Mouse (Mus musculus): ENCODE measurements around the gene Ifit1.

Gene Ifit1

GRCm38 (mm10) chr19:34655227-34655805 lies 14.6 kb downstream of the Ifit1 start:
- in situ Hi-C loops (cut with MboI), result loop anchor here (25.0 kb wide), 1 partner anchor 318 kb away; no protein-coding TSS in a partner anchor

DNA sequence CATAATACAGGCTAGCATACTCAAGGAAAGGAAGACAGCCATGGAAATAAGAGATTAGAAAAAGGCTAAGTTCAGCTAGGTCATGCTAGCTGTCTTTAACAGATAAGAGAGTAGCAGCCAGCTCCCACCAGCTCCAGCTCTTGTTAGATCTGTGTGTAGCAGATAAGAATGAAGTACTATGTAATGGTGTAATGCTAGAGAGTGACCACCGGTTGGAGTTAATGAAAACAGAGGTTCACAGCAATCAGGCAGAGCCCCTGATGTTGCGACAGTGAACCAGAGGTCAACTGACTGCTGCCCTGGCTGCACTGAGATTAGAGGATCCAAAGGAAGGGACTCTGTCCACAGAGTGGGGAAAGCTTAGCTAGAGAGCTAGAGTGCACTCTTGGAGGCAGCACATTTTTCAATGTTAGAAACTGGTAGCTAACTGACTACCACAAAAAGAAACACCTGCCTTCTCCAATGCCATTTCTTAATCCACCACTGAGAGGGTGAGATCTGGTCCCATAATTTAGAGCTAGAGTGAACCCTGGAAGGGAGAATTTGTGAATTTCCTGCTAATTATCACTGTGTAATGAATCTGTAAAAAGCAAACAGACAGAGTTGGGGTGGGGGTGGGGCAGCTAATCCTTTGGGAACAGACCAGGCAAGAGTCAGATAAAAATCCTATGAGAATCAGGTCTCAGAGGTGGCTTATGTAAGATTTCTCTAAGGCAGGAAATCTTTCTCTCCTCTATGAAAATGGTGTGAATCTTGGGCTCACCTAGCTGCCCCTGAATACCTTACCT lies 16.0 kb downstream of the Ifit1 start:
- in situ Hi-C loops (cut with MboI), result loop anchor here (25.0 kb wide), 1 partner anchor 319 kb away; no protein-coding TSS in a partner anchor

DNA sequence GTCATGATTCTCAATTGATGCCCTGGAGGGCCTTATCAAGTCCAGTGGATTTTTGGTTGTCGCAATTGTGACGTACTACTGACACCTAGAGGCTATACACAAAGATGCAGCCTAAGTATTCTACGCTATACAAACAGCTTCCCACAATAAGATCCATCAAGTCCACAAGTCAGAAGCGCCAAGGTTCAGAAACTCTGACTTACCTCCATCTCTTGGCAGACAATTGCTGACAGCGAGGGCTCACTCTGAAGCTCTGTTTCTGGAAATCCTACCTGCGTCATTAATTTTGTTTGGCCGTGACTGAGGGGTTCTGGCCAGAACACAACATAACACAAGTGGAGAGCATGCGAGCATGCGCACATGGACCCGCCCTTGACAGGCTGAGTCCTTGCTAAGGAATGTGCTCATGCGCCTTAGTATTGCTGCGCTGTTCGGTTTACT lies 21.4 kb downstream of the Ifit1 start:
- in situ Hi-C loops (cut with MboI), result loop anchor here (25.0 kb wide), 1 partner anchor 325 kb away; no protein-coding TSS in a partner anchor

GRCm38 (mm10) chr19:34662740-34663139 lies 22.1 kb downstream of the Ifit1 start:
- in situ Hi-C loops (cut with MboI), result loop anchor here (25.0 kb wide), 1 partner anchor 325 kb away; no protein-coding TSS in a partner anchor

DNA sequence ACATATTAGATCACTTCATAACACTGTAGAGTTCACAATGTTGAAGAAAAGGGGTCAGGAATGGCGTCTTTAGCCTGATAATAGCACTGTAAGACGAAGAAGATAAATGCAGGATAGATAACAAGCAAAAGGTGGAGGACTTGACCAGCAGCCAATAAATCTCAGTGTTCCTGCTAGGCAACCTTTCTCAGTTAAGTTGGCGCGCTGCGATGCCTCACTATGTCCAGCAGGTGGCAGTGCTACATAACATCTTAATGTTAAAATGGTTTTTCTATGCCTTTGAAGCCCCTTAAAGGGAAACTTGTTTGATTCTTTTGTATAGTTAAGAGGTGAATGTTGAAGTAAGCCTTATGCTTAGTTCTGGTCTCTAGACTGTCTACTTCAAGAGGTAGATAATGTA lies 25.5 kb downstream of the Ifit1 start:
- in situ Hi-C loops (cut with MboI), result loop anchor here (5.0 to 25.0 kb wide), 2 partner anchors 101 to 329 kb away; no protein-coding TSS in a partner anchor

GRCm38 (mm10) chr19:34673476-34673875 lies 32.8 kb downstream of the Ifit1 start:
- in situ Hi-C loops (cut with MboI), result loop anchor here (25.0 kb wide), 1 partner anchor 336 kb away; no protein-coding TSS in a partner anchor

- in situ Hi-C loops (cut with MboI), result no loop called here
These were observed 37.8 kb downstream of the Ifit1 start for GRCm38 (mm10) chr19:34678428-34678827.

- in situ Hi-C loops (cut with MboI), result no loop called here
These were observed 44.2 kb downstream of the Ifit1 start for GRCm38 (mm10) chr19:34684857-34685256.

DNA sequence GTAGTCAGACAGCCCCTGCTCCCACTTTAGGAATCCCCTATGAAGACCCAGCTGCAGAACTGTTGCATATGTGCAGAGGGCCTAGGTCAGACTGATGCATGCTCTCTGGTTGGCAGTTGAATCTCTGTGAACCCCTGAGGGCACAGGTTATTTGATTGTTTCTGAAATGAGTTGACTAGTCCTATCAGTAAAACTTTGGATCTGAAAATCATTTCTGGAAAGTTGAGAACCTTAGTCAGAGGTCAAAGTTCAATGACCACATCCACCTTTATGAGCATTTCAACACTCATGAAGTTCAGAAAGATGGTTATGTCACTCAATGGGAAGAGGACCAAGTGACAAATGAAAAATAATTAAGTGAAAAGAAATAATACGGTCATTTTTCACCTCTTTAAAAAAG lies 44.9 kb downstream of the Ifit1 start:
- in situ Hi-C loops (cut with MboI), result no loop called here

GRCm38 (mm10) chr19:34691402-34691801 lies 50.7 kb downstream of the Ifit1 start:
- in situ Hi-C loops (cut with MboI), result no loop called here

- in situ Hi-C loops (cut with MboI), result no loop called here
These were observed 55.8 kb downstream of the Ifit1 start for GRCm38 (mm10) chr19:34696352-34696986.

DNA sequence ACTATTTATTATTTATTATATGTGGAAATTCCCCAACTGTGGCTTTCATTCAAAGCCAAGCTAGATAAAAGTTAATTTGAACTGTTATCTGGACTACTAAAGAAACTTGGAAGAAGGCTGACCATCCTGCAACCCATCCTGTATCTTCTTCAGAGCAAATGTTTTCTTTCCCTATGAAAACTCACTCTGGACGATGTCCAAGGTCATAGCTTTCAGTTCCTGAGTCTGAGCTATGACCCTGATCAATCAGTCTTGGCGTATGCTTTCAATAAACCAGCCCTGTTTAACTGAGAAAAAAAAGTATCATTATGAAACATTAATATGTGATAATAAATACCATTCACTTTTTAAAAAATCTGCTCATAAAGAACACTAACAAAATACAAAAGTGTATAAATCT lies 56.8 kb downstream of the Ifit1 start:
- in situ Hi-C loops (cut with MboI), result no loop called here

DNA sequence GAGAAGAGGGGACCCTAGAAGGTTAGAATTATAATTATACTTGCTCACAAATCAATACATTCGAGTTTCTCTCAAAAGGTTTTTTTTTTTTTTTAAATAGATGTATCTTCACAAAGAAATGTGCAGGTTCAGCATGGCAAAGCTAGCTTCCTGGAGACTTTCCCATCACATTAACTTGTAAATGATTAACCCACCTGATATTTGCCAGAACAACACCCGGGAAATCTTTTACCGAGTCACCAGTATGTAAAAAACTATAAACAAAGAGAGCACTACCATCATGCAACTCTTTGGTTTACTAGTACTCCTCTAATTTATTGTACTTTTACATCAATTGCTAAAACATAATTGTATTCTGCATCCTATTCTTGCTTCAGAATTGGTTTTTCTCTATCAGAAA lies 57.8 kb downstream of the Ifit1 start:
- in situ Hi-C loops (cut with MboI), result no loop called here

DNA sequence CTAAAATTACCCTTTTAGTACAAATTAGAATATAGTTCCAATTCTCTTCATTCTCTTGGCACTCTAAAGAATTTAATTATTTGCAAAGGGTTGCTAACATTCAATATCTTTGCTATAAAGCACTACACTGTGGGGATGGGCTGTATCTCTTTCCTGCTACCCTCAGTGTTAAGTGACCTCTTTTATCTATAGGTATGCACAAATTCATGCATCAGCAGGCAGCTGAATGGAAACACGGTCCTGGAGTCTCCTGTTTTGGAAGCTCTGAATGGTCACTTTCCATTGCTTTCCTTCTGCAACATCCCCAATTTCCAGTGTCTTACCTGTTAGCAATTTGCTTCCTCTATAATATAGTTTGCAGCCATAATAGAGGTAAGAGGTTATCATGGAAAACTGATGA lies 58.2 kb downstream of the Ifit1 start:
- in situ Hi-C loops (cut with MboI), result no loop called here

DNA sequence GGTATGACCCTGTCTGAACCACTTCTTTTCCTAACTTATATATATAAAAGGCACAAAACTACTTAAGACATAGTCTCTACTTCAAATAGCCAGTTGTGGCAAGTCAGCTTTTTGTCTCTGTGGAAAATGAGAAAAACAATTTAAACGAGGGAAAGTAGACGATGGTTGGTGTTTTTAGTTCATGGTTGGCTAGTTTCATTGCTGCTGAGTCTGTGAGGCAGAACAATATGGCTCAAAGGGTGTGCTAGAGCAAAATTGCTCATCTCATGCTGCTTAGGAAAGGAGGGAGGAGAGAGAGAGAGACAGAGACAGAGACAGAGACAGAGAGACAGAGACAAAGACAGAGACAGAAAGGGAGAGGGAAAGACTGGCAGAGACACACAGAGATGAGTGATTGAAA lies 58.6 kb downstream of the Ifit1 start:
- in situ Hi-C loops (cut with MboI), result no loop called here
